Mouse (Mus musculus) ES-Bruce4 (cell line): Measurements from ENCODE around the gene Pter.

Source experiments
- CTCF ChIP-seq: IDR thresholded peaks from one replicate; pipeline ENCODE4 v1.8.1; 2011; ENCODE audit warnings: low read depth, low read length
- EP300 ChIP-seq: IDR thresholded peaks from 2 replicates; pipeline ENCODE4 v1.6.1; 2011; ENCODE audit warnings: low read depth, low read length; ENCODE audit not compliant: insufficient read depth

- TF ChIP-seq EP300, result no peak
- TF ChIP-seq CTCF, result no peak
Observed at GRCm38 (mm10) chr2:13010030-13010459, 86.2 kb downstream of the Pter start.
